Mouse (Mus musculus) liver (tissue): Measurements from ENCODE around the gene Il6ra.
A peak's percentile ranks its signal among the peaks of the same experiment; 100 is the strongest.

Source experiments
- DNase-seq: peaks from one replicate; pipeline ENCODE4 v3.0.0-alpha.2; 2020; ENCODE audit warnings: mixed read lengths

Gene Il6ra

GRCm38 (mm10) chr3:89912543-89913391 is at the start of gene Il6ra:
Il6ra (minus strand) TSS chr3:89913196.
- peak; percentile 74 for DNase-seq

GRCm38 (mm10) chr3:89962059-89962750 is 49.2 kb upstream of the Il6ra start:
- no peak for DNase-seq

GRCm38 (mm10) chr3:89961436-89961835 is 48.4 kb upstream of the Il6ra start:
- no peak for DNase-seq

GRCm38 (mm10) chr3:89960469-89960868 is 47.5 kb upstream of the Il6ra start:
- DNase-seq = peak; percentile 87

- no peak for DNase-seq
These were observed 46.4 kb upstream of the Il6ra start for GRCm38 (mm10) chr3:89959435-89959834.

GRCm38 (mm10) chr3:89957880-89958279 is 44.9 kb upstream of the Il6ra start:
- no peak for DNase-seq

- no peak for DNase-seq
These were observed 43.4 kb upstream of the Il6ra start for GRCm38 (mm10) chr3:89956177-89956971.

- DNase-seq = peak; percentile 78
These were observed 40.4 kb upstream of the Il6ra start for GRCm38 (mm10) chr3:89953420-89953819.

GRCm38 (mm10) chr3:89948655-89949054 is 35.7 kb upstream of the Il6ra start:
- no peak for DNase-seq

GRCm38 (mm10) chr3:89948021-89948420 is 35.0 kb upstream of the Il6ra start:
- no peak for DNase-seq

- DNase-seq = no peak
These were observed 32.0 kb upstream of the Il6ra start for GRCm38 (mm10) chr3:89945026-89945425.

- DNase-seq = no peak
These were observed 29.9 kb upstream of the Il6ra start for GRCm38 (mm10) chr3:89942894-89943293.

GRCm38 (mm10) chr3:89936495-89936894 is 23.5 kb upstream of the Il6ra start:
- DNase-seq = no peak

- DNase-seq = no peak
These were observed 19.9 kb upstream of the Il6ra start for GRCm38 (mm10) chr3:89932925-89933324.

- no peak for DNase-seq
These were observed 16.0 kb upstream of the Il6ra start for GRCm38 (mm10) chr3:89928956-89929355.

- DNase-seq = no peak
These were observed 13.4 kb upstream of the Il6ra start for GRCm38 (mm10) chr3:89926440-89926839.

- peak; percentile 23 for DNase-seq
These were observed 7.7 kb upstream of the Il6ra start for GRCm38 (mm10) chr3:89920711-89921110.

- DNase-seq = no peak
These were observed 4.4 kb upstream of the Il6ra start for GRCm38 (mm10) chr3:89917408-89917807.

GRCm38 (mm10) chr3:89916622-89917021 is 3.6 kb upstream of the Il6ra start:
- no peak for DNase-seq

GRCm38 (mm10) chr3:89914700-89915099 is 1.7 kb upstream of the Il6ra start:
- no peak for DNase-seq

- DNase-seq = no peak
These were observed 871 bp downstream of the Il6ra start for GRCm38 (mm10) chr3:89912108-89912542.

- peak; percentile 37 for DNase-seq
These were observed 1.8 kb downstream of the Il6ra start for GRCm38 (mm10) chr3:89911207-89911606.
